Mouse (Mus musculus) layer of hippocampus, postnatal 10 days (tissue): ENCODE measurements at regions not wholly inside any gene's neighbourhood (a gene's known extent, or its start where the extent isn't known, plus 50 kb on each side); places are given as distances from the start of the nearest gene placed in this dataset.

Experiments used
- DNase-seq, 2 experiments: peaks; one replicate each; pipeline ENCODE4 v3.0.0; 2021; ENCODE audit warnings: low spot score in 2 of 2

GRCm38 (mm10) chr4:54161337-54161993, 335.6 kb downstream of the Tmem38b start:
- peak in 1 of 2 experiments; percentile 15 for DNase-seq

- DNase-seq: no peak
These were observed 336.5 kb downstream of the Tmem38b start for GRCm38 (mm10) chr4:54162308-54162707.

GRCm38 (mm10) chr4:54170202-54170931, 344.5 kb downstream of the Tmem38b start:
- no peak for DNase-seq

- DNase-seq: no peak
These were observed 358.4 kb downstream of the Tmem38b start for GRCm38 (mm10) chr4:54184213-54184612.

GRCm38 (mm10) chr4:54195734-54196133, 369.9 kb downstream of the Tmem38b start:
- DNase-seq: no peak

- no peak for DNase-seq
These were observed 376.6 kb downstream of the Tmem38b start for GRCm38 (mm10) chr4:54202440-54202839.

GRCm38 (mm10) chr4:54224572-54224971, 398.7 kb downstream of the Tmem38b start:
- DNase-seq: no peak
